Mouse (Mus musculus): ENCODE results near the gene Gm8909. TPM values are rescaled to one million over a fixed set of nuclear protein-coding genes. Genes with fewer than 3 reads are reported as not detected.
"Not testable (repeated sequence)": the region's sequence is repeated elsewhere in the genome, so short reads cannot be mapped to it uniquely, and the experiment has no call there.

Gm8909 gene
- polyA plus RNA-seq, 1 experiment from 2014 or later: not detected

GRCm38 (mm10) chr17:36157782-36158181 is 10.6 kb downstream of the Gm8909 start:
- not testable (repeated sequence) for H3K36me3 ChIP-seq; ATAC-seq; H3K9ac ChIP-seq; H3K4me1 ChIP-seq; H3K9me3 ChIP-seq (replicated peaks); H3K27ac ChIP-seq
- Histone ChIP-seq H3K4me2 (peak overlapping the region; percentile 50), H3K4me3 (peak overlapping the region; percentile 13; the same call in 1 of the 2 replicates), H3K27me3 (replicated peaks) (peaks cover 94% of the 10 kb centered on the region)
- 2% methylated on average over 36 of the region's 36 CpGs for WGBS (ENCODE audit: insufficient replicate concordance)

GRCm38 (mm10) chr17:36154271-36155149 is 13.8 kb downstream of the Gm8909 start:
- H3K9me3 ChIP-seq (replicated peaks): no peaks in the 10 kb centered on the region
- H3K4me1 ChIP-seq: no peaks in the 10 kb centered on the region
- H3K4me3 ChIP-seq: no peak overlapping the region
- H3K4me2 ChIP-seq: no peak overlapping the region
- no peak overlapping the region for H3K27ac ChIP-seq
- ATAC-seq: no peak
- H3K36me3 ChIP-seq: no peaks in the 10 kb centered on the region
- H3K9ac ChIP-seq: no peak overlapping the region
- H3K27me3 ChIP-seq (replicated peaks): peaks cover 78% of the 10 kb centered on the region
- 9% methylated on average over 3 of the region's 3 CpGs for WGBS (ENCODE audit: insufficient replicate concordance)

- H3K27me3 ChIP-seq (replicated peaks): peaks cover 59% of the 10 kb centered on the region
- H3K4me1 ChIP-seq; H3K9ac ChIP-seq; ATAC-seq; H3K4me2 ChIP-seq; H3K27ac ChIP-seq; H3K9me3 ChIP-seq (replicated peaks); H3K36me3 ChIP-seq; H3K4me3 ChIP-seq: not testable (repeated sequence)
- WGBS (ENCODE audit: insufficient replicate concordance): 48% methylated on average over 4 of the region's 4 CpGs
These were observed 17.1 kb downstream of the Gm8909 start for GRCm38 (mm10) chr17:36151200-36151599.

- 77% methylated on average over 5 of the region's 5 CpGs for WGBS (ENCODE audit: insufficient replicate concordance)
- ATAC-seq; H3K27ac ChIP-seq; H3K9ac ChIP-seq; H3K4me1 ChIP-seq; H3K36me3 ChIP-seq; H3K4me2 ChIP-seq; H3K9me3 ChIP-seq (replicated peaks); H3K4me3 ChIP-seq: not testable (repeated sequence)
- peaks cover 56% of the 10 kb centered on the region for H3K27me3 ChIP-seq (replicated peaks)
These were observed 19.9 kb downstream of the Gm8909 start for GRCm38 (mm10) chr17:36148468-36148867.

GRCm38 (mm10) chr17:36146937-36147336 is 21.4 kb downstream of the Gm8909 start:
- 44% methylated on average over 1 of the region's 1 CpGs for WGBS (ENCODE audit: insufficient replicate concordance)
- H3K4me1 ChIP-seq; H3K36me3 ChIP-seq; H3K9me3 ChIP-seq (replicated peaks); H3K4me2 ChIP-seq; ATAC-seq; H3K9ac ChIP-seq; H3K4me3 ChIP-seq; H3K27ac ChIP-seq: not testable (repeated sequence)
- H3K27me3 ChIP-seq (replicated peaks): peaks cover 55% of the 10 kb centered on the region

GRCm38 (mm10) chr17:36145861-36146156 is 22.5 kb downstream of the Gm8909 start:
- Histone ChIP-seq H3K4me3 (peak overlapping the region; percentile 39), H3K4me2 (peak overlapping the region; percentile 56), H3K27me3 (replicated peaks) (peaks cover 60% of the 10 kb centered on the region)
- not testable (repeated sequence) for H3K4me1 ChIP-seq; H3K27ac ChIP-seq; H3K9me3 ChIP-seq (replicated peaks); H3K36me3 ChIP-seq; ATAC-seq; H3K9ac ChIP-seq
- 3% methylated on average over 13 of the region's 13 CpGs for WGBS (ENCODE audit: insufficient replicate concordance)

- Histone ChIP-seq H3K27ac (no peak overlapping the region), H3K9ac (no peak overlapping the region), H3K9me3 (replicated peaks) (no peaks in the 10 kb centered on the region), H3K36me3 (no peaks in the 10 kb centered on the region), H3K27me3 (replicated peaks) (peaks cover 62% of the 10 kb centered on the region), H3K4me2 (peak overlapping the region; percentile 56), H3K4me3 (peak overlapping the region; percentile 39), H3K4me1 (peaks cover 9% of the 10 kb centered on the region; the same call in 1 of the 2 replicates)
- ATAC-seq: no peak
- 5% methylated on average over 78 of the region's 78 CpGs for WGBS (ENCODE audit: insufficient replicate concordance)
These were observed 23.1 kb downstream of the Gm8909 start for GRCm38 (mm10) chr17:36145111-36145860.

- H3K4me1 ChIP-seq; ATAC-seq; H3K4me3 ChIP-seq; H3K4me2 ChIP-seq; H3K9ac ChIP-seq; H3K36me3 ChIP-seq; H3K9me3 ChIP-seq (replicated peaks); H3K27ac ChIP-seq: not testable (repeated sequence)
- peaks cover 41% of the 10 kb centered on the region for H3K27me3 ChIP-seq (replicated peaks)
- WGBS (ENCODE audit: insufficient replicate concordance): 45% methylated on average over 1 of the region's 1 CpGs
These were observed 32.0 kb downstream of the Gm8909 start for GRCm38 (mm10) chr17:36136299-36136848.

- H3K9ac ChIP-seq; ATAC-seq; H3K27ac ChIP-seq; H3K36me3 ChIP-seq; H3K4me1 ChIP-seq; H3K4me3 ChIP-seq; H3K9me3 ChIP-seq (replicated peaks); H3K4me2 ChIP-seq: not testable (repeated sequence)
- H3K27me3 ChIP-seq (replicated peaks): peaks cover 46% of the 10 kb centered on the region
These were observed 32.7 kb downstream of the Gm8909 start for GRCm38 (mm10) chr17:36135421-36136231.

GRCm38 (mm10) chr17:36131516-36132265 is 36.6 kb downstream of the Gm8909 start:
- H3K27ac ChIP-seq: no peak overlapping the region
- 58% methylated on average over 5 of the region's 5 CpGs for WGBS (ENCODE audit: insufficient replicate concordance)

More at GRCm38 (mm10) chr17:36131516-36132265, 36.6 kb downstream of the Gm8909 start:
- H3K27me3 ChIP-seq (replicated peaks): peaks cover 49% of the 10 kb centered on the region
- ATAC-seq: no peak
- no peak overlapping the region for H3K4me2 ChIP-seq
- H3K36me3 ChIP-seq: no peaks in the 10 kb centered on the region
- H3K9ac ChIP-seq: no peak overlapping the region
- H3K9me3 ChIP-seq (replicated peaks): no peaks in the 10 kb centered on the region
- H3K4me1 ChIP-seq: no peaks in the 10 kb centered on the region
- H3K4me3 ChIP-seq: no peak overlapping the region
